Mouse (Mus musculus) naive thymus-derived CD4-positive, alpha-beta T cell, adult 2 months (primary cell): Measurements from ENCODE around the gene Gpr162.
"Not testable (repeated sequence)": the region's sequence is repeated elsewhere in the genome, so short reads cannot be mapped to it uniquely, and the experiment has no call there.

ENCODE experiments used
- DNase-seq: peaks from one replicate; pipeline ENCODE4 v3.0.0-alpha.2; 2011; ENCODE audit warnings: low read depth

The Gpr162 gene

DNA sequence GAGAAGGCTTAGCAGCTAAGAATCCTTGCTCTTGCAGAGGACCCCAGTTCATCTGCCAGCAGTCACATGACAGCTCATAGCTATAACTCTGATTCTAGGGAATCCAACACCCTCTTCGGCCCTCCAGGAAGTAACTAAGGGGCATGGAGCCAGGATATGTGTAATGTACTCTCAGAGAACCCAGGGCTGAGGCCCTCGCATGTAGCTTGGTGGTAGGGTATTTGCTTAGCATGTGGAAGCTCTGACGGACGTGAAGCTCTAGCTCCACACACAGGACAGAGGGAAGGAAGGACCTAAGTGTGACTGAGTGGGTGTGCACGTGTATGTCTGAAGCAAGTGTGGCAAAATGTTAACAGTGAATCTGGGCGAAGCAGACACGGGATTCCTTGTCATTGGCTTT is 27.4 kb downstream of the Gpr162 start:
- DNase-seq = no peak

DNA sequence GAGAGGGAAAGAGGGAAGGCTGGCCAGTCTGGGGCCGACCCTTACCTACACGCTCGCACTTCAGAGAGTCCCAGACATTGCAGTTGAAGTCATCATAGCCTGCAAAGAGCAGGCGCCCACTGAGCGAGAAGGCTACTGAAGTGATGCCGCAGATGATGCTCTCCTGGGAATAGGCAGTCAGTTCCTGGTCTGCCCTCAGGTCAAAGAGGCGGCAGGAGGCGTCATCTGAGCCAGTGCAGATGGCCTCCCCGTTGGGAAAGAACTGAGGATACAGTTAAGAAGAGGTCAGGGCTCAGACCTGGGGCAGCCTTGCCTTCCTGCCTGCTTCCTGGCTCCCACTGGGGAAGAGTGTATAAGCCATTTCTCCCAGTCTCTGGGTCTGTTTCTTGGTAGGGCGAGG is 28.3 kb downstream of the Gpr162 start:
- no peak for DNase-seq

DNA sequence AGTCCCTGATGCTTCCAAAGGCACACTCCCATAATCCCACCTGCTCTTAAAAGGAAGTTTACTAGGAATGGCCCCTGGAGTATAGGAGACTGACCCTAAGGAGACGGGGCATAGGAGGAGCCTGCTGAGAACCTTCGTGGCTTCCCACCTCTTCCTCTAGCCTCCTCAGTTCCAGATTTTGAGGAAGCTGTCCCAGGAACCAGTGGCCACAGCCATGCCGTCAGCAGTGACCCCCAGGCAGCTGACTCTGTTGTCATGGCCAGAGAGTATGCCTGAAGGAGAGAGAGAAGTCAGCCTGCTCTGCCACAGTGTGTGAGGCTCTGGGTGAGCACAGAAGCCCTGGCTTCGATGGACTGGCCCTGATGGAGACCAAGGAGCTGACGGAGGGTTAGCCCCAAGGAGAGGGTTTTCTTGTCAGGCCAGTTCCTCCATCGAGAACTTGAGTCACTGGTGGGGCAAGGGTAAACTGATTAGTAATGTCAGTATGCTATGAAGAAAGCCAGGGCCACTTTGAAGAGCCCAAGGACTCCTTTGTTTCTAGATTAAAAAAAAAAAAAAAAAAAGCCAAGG is 29.2 kb downstream of the Gpr162 start:
- no peak for DNase-seq

DNA sequence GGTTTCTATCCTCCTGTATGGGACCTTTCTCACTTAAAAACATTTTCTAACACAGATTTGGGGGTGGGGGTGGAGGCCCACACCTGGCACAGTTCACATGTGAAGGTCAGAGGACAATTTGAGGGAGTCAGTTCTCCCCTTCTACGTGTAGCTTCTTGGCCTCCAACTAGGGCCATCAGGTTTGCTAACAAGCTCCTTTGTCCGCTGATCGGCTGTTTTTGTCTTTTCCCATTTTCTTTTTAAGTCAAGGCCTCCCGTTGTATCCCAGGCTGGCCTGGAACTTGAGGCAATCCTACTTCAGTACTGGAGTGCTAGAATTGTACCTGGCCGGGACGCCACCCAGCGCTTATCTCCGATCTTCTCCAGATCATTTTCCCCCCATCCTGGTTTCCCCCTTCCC is 32.1 kb downstream of the Gpr162 start:
- no peak for DNase-seq

DNA sequence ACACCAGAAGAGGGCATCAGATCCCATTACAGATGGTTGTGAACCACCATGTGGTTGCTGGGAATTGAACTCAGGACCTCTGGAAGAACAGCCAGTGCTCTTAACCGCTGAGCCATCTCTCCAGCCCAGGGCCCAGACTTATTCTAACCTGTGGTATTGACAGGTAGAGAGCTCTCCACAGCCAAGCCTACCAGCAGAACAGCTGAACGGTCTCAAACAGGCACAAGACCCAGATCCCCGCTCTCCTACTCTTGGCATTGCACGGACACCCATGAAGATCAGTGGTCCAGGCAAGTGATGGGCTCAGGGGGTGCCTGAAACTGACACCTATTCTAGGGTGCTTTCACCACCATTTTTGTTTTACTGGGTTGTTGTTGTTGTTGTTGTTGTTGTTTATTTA is 32.6 kb downstream of the Gpr162 start:
- not testable (repeated sequence) for DNase-seq

DNA sequence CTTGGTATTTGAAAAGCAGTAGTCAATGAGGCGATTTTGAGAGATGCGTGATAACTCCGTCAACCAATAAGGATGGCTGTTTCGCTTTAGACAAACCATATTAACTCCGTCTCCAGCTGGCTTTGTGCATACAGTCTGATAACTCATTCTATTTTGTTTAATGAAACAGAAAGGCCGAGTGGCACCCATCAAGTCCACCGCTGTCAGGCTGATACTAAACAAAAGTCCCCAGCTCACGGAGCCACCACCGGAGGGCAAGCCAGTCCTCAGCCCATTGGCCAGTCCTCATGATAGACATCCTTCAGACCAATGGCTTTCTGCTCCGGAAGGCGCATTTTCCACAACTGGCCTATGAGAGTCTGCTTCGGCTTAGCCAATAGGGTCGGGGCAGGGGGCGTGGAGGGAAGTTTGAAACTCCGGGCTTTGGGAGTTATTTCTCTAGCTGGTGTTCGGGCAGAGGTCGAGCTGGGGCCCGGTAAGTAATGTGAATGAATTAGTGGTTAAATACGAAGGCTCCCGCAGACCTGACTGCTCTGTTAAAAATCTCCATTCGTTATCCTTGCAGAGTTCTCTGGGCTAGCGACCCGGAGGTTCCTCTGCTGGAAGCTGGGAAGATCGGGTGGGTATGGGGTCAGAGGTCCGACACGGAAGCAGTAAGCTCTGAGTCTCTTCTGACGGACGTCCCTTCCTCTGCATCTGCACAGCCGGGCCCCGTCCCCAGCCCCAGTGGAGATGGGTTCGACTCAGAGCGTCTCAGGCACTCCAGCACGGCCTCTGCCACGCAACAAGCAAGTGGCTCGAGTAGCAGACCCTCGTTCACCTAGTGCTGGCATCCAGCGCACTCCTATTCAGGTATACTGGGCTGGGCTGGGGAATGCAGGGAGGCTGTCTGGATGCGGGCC is 33.7 kb downstream of the Gpr162 start:
- peak; percentile 95 for DNase-seq

DNA sequence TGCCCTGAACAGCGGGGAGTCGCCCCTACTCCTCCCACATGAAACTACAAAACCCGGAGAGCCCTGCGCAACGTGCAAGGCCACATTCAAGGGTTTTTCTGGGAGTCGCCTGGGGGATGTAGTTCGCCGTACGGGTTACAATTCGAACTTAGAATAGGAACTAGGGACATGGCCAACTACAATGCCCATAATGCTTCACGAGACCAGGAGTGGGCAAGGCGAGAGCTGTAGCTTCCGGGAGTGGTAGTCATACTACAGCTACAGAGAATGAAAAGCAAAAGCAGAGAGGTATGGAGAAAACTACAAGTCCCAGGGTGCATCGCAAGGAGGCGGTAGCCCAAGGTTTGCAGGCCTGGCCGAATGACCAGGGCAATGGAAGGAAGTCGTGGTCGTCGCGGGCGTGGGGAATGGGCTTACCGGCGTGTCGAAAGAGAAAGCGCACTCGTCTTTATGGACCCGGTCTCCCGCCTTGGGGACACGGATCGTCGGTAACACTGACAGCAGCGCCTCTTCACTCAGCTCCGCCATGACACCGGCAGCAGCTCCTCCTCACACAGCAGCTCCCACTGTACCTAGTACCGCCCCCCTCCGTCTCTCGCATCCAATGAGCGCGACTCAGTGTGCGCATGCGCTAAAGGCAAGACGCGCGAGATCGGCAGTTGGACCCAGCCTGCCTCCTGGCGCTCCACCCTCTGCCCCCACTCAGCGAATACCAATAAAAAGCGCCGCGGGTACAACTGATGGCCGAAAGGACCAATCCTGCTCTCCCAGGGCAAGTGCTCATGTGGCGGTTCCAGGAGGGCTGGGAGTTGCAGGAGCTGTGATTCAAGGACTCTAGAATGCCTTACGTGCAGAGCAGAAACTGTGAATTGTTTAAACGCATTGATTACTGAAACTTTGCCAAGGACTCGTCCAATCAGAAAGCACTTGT is 34.6 kb downstream of the Gpr162 start, which contains the start of the genes Usp5 and Cdca3:
Gene Usp5, minus strand, starts transcription at position 617 of the 931 bp plus-strand sequence.
Gene Cdca3, plus strand, starts transcription at position 680 of the 931 bp plus-strand sequence.
- DNase-seq = peak; percentile 99

DNA sequence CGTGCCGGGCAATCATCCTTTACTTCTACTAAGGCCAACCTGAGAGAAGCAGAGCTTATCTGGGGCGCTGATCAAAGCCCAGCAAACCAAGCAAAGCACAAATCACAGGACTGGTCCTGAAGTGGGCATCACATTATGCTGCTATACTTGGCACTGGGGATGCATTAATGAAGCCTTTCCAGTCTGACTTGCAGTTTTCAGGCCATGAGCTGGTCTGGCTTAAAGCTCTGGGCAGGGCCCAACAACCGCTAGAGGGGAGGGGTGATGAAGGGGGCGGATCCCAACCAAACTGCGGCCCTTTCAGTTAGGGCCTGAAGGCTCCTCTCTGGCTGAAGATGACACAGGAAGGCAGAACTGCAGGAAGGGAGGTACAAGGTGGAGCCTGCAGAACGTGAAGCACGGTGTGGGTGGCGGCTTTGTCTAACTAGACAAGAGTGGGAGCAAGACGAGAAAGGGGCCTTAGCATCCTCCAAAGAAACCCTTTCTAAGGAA is 35.6 kb downstream of the Gpr162 start:
- DNase-seq = peak; percentile 50

DNA sequence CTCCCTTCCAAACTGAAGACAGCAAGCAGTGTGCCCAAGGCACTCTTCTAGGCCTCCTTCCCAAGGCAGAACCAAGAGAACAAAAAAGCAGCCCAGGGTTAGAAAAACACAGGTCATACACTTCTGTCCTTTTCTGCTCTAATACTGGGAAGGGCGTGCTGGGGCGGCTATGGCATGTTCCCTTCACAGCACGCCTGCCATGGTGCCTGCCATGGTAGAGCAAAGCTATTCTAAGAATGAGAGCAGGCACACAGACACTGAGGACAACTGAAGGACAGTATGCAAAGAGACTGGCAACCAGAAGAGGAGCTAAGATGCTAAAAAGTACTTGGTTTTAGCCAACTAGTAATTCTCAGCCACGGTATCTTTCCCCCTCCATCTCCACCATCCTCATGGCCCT is 41.7 kb downstream of the Gpr162 start:
- no peak for DNase-seq

DNA sequence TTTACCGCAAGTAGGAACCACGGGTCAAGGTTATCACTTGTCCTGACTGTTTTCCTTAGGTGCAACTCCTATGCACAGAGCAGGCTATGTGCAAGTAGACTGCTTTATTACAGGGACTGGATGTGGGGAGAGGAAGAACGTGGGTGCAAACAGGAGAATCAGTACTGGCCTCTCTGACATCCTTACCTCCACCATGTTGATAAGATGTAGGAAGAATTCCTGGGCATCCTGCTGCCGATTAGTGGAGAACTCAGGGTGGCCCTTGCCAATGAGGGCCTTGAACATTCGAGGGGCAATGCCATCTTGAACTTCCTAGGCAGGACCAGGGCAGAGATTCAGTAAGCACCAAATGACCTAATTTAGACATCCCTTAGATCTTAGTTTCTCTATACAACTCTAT is 42.9 kb downstream of the Gpr162 start:
- DNase-seq = no peak

DNA sequence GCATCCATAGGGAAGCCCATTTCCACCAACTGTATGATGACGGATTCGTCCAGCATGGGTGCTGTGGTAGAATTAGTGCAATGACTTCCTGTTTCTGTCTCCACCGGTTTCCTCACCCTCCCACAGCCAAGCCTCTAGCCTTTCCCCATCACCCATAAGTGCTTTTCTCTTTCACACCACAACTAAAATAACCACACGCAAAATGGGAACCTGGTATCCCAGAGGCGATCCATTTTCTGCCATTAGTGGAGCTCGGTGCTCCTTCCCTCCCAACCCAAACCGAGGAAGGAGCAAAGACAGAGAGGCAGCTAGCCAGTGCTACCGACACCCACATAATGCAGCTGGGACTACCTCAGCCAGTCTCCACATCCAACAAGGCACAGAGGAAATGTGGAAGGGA is 45.8 kb downstream of the Gpr162 start:
- DNase-seq = no peak

DNA sequence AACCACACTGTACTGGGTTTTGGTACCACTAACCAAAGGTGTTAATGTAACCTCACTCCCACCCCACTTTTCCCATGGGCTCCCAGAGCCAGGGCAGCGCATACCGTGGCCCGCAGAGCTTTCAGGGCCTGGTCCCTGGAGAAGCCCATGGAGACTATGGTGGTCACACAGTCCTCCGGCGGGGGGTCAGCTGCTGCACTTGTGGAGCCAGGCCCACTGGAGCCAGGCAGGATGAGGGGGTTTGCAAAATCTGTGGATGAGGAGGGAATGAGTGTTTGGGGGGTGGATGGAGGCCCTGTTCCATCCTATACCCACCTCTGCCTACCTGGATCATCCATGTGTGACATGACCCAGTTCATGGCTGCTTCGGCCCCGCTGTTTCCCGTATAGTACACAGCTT is 46.2 kb downstream of the Gpr162 start:
- no peak for DNase-seq

DNA sequence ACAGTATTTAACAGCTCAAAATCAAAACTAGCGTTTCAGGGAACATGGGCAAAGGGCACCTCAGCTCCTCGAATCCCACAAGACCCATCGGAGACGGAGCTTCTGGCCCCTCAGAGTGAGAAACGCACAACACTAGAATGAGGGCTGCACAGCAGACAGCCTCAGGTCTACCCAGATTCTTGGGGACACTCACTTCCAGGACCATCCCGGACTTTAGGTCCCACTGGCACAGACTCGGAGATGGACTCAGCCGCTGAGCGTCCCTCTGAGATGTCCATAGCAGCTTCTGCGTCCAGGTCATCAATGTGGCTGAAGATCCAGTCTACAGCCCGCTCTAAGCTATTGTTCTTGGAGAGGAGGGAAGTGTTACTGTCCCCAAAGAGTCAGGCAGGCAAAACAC is 46.7 kb downstream of the Gpr162 start:
- no peak for DNase-seq

DNA sequence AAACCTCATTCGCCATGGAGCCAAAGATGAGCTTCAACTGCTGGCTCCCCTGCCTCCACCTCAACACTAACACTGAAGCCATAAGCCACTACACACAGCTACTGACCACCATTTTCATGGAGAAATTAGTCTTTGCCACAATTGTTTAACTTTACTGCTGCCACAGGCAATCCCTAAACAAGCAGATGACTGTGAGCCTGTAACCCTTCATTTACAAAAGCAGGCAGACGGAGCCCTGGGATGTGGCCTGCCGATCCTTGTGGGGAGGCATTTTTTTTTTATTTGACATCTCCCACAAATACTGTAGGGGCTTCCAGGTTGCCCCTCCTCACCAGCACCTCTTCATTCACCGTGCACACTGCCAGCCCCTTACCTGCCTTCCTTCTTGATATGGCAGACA is 47.2 kb downstream of the Gpr162 start:
- DNase-seq = no peak

DNA sequence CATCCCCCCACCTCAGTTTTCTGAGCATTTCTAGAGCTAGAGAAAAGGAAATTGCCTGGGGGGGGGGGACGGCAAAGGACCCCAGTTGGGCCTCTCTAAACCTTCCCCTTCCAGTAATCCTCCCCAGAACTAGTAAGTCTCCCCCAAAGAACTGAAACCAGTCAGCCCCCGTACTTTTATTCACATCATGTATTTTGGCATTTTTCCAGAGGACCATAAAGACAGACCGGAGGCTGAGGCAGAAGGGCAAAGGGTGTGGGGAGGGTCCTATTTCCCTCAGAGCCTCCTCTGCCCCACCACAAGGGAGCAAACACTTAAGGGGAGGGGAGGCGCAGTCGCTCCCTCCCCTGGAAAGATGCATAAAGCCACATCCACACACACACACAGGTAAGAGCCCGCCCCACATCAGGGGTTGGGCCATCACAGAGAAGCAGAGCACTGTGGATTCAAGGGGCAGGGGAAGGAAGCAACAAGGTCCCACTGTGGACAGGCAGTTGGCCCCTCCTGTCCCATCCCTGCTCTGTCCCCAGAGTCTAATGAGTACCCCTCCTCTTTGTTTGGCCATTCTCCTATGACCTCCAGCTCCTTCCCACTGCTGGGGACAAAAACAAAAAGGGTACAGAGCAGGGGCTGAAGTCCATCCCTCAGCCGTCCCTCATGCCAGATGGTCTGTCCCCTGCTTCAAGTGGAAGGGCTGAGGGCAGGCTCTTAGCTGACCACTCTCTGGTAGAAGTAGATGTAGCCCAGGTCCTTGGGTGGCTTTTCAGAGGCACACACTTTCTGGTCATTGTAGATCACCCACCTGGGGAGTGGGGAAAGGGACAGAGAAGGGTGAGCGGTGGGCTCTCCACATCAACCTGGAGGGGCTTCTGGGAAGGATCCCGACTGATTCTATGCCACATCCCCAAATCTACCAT is 48.7 kb downstream of the Gpr162 start:
- no peak for DNase-seq

DNA sequence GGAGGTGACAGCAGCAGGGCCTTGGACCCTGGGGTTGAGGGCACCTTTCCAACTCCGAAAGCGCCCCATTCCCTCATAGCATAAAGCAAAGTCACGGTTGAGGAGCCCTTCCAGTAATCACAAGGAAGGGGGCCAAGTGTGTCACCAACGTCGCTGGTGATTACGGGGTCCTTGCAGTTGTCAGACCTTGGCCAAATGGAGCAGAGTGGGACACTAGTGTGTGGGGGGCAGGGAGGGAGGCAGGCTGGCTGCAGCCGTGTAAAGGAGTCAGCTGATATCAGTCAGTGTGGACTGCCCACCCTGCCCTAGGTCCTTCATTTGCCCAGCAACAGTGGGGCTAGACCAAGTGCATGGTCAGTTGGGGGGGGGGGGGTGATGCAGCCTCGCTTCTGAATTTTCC is 49.3 kb downstream of the Gpr162 start:
- DNase-seq = no peak

DNA sequence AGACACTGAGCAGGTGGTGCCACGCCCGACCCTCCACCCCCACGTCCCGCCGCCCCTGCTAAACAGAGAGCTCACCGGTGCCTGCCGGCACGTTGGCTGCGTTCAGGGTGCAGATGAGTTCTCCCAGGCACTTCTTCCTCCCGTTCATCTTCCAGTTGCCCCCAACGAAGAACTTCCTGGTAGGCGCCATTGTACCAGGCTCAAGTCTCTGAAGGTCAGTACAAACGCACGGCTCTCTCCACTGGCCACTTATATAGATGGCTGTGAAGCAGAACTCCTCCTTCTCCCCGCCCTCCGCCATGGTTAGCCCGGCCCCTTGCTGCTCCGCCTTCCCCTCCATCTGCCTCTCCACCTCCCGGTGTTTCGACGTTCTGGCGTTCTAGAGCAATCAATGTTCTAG is 49.9 kb downstream of the Gpr162 start, which contains the start of gene Tpi1:
Gene Tpi1, minus strand, starts transcription at position 364 of the 400 bp plus-strand sequence.
- DNase-seq = peak; percentile 83

DNA sequence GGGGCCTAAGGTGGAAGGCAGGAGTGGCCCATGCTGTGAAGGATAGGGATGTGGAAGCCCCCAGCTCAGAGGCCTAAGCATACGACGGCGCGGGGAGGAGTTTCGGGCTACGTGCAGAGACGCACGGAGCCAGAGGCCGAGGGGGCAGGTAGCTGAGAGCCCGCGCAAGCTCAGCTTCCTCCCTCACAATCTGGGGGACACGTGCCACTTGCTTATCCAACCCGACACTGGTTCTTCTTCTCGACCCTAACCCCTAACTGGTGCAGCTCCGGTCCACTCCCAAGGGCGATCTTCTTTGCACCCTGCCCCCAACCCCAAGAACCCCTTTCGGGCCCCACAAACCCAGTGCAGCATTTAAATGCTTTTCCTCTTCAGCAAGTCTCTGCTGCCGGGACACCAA is 50.3 kb downstream of the Gpr162 start:
- peak; percentile 72 for DNase-seq

DNA sequence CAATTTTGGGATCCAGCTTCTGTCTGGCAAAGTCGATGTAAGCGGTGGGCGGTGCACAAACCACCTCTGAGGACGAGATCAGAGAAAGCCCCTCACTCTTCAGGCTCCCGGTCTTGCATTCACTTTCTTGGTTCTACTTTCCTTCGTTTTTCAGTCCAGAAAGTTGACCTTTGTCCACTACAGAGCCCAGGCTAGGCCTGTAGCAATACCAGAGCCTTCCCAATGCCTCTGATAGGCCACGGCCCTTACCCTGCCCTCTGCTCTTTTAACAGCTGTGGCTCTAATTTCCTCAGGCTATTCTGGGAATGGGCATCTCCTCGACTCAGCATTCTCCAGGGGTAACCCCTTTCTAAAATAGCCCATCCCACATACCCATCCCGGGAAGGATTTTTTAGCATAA is 50.9 kb downstream of the Gpr162 start:
- DNase-seq = no peak

DNA sequence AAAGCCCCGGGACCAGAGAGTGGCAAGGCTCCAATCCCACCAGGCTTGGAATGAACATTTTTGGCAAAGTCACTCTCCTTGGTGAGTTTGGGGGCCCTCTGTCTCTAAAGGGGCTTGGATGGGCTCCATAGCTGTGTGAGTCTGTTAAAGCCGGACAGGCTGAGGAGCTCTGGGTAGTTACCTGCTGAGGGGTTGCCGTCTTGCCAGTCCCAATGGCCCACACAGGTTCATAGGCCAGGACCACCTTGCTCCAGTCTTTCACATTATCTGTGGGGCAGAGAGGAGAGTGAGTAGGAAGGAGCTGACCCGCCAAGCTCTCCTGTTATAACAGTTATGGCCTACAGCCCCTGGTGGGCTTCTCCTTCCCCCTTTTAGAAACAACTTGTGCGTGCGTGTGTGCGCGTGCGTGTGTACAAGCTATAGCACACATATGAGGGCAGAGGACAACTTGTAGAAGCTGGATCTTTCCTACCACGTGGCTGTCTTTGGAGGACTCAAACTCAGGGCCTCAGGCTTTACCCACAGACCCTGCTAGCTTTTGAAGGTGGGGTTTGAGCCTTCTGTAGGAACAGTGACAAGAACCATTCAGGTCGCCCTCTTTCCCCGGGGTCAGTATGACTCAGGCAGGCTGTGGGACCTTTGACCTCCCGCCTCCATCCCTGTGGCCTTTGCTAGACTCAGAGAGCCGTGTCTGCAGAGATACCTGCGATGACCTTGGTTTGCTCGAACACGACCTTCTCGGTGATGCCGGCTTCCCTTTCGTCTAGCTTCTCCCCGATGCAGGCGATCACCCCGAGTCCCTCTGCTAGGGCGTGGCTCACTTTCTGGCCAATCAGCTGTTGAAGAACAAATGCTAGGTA is 51.9 kb downstream of the Gpr162 start:
- DNase-seq = no peak
